Mouse (Mus musculus): Measurements from ENCODE around the gene Dhrs1.

Gene Dhrs1

GRCm38 (mm10) chr14:55745180-55745860 is at the start of gene Dhrs1, which contains the start of gene Nop9:
TSS of gene Dhrs1 (minus strand) at chr14:55745690.
TSS of gene Nop9 (plus strand) at chr14:55745693.
- peak; percentile 87 for DNase-seq (ENCODE audit: low read depth)

GRCm38 (mm10) chr14:55793946-55794345 is 48.5 kb upstream of the Dhrs1 start:
- DNase-seq (ENCODE audit: low read depth), result peak; percentile 52

GRCm38 (mm10) chr14:55793461-55793860 is 48.0 kb upstream of the Dhrs1 start:
- peak; percentile 36 for DNase-seq (ENCODE audit: low read depth)

- peak; percentile 92 for DNase-seq (ENCODE audit: low read depth)
These were observed 43.0 kb upstream of the Dhrs1 start, which contains the start of gene Ripk3 for GRCm38 (mm10) chr14:55788256-55789050. TSS of gene Ripk3 (minus strand) at chr14:55788865.

GRCm38 (mm10) chr14:55787731-55788130 is 42.2 kb upstream of the Dhrs1 start:
- DNase-seq (ENCODE audit: low read depth), result no peak

GRCm38 (mm10) chr14:55785195-55785594 is 39.7 kb upstream of the Dhrs1 start:
- DNase-seq (ENCODE audit: low read depth), result no peak

GRCm38 (mm10) chr14:55783958-55784235 is 38.4 kb upstream of the Dhrs1 start, which contains the start of gene Adcy4:
TSS of gene Adcy4 (minus strand) at chr14:55784095.
- no peak for DNase-seq (ENCODE audit: low read depth)

GRCm38 (mm10) chr14:55783171-55783957 is 37.9 kb upstream of the Dhrs1 start:
- DNase-seq (ENCODE audit: low read depth), result no peak

- DNase-seq (ENCODE audit: low read depth), result no peak
These were observed 37.0 kb upstream of the Dhrs1 start for GRCm38 (mm10) chr14:55782361-55782960.

GRCm38 (mm10) chr14:55781310-55781709 is 35.8 kb upstream of the Dhrs1 start:
- peak; percentile 92 for DNase-seq (ENCODE audit: low read depth)

- no peak for DNase-seq (ENCODE audit: low read depth)
These were observed 35.2 kb upstream of the Dhrs1 start for GRCm38 (mm10) chr14:55780736-55781135.

GRCm38 (mm10) chr14:55779656-55780055 is 34.2 kb upstream of the Dhrs1 start:
- DNase-seq (ENCODE audit: low read depth), result no peak

- DNase-seq (ENCODE audit: low read depth), result no peak
These were observed 33.2 kb upstream of the Dhrs1 start for GRCm38 (mm10) chr14:55778686-55779085.

- DNase-seq (ENCODE audit: low read depth), result peak; percentile 21
These were observed 32.3 kb upstream of the Dhrs1 start for GRCm38 (mm10) chr14:55777806-55778205.

GRCm38 (mm10) chr14:55777176-55777575 is 31.7 kb upstream of the Dhrs1 start:
- DNase-seq (ENCODE audit: low read depth), result no peak

- DNase-seq (ENCODE audit: low read depth), result no peak
These were observed 31.2 kb upstream of the Dhrs1 start for GRCm38 (mm10) chr14:55776711-55777110.

- DNase-seq (ENCODE audit: low read depth), result no peak
These were observed 23.7 kb upstream of the Dhrs1 start for GRCm38 (mm10) chr14:55769087-55769703.

- peak; percentile 42 for DNase-seq (ENCODE audit: low read depth)
These were observed 23.1 kb upstream of the Dhrs1 start for GRCm38 (mm10) chr14:55768555-55768954.

- no peak for DNase-seq (ENCODE audit: low read depth)
These were observed 22.3 kb upstream of the Dhrs1 start for GRCm38 (mm10) chr14:55767519-55768414.

GRCm38 (mm10) chr14:55765696-55766095 is 20.2 kb upstream of the Dhrs1 start, which contains the start of gene Ltb4r1:
TSS of gene Ltb4r1 (plus strand) at chr14:55765962.
- DNase-seq (ENCODE audit: low read depth), result peak; percentile 57

All from 416B (cell line).